Mouse (Mus musculus) macrophage (primary cell): Measurements from ENCODE around the gene Ccdc170. TPM values are rescaled to one million over a fixed set of nuclear protein-coding genes. Genes with fewer than 3 reads are reported as not detected.

Experiments used
- H3K27ac ChIP-seq: fragments of 350-480 bp; formaldehyde crosslinking; 2 replicates; pipeline ENCODE4 v1.9.0; 2021
- H3K36me3 ChIP-seq: fragments of 350-480 bp; formaldehyde crosslinking; 2 replicates; pipeline ENCODE4 v1.9.0; 2021; ENCODE audit errors: inconsistent target
- H3K4me3 ChIP-seq: fragments of 350-480 bp; formaldehyde crosslinking; 2 replicates; pipeline ENCODE4 v1.9.0; 2021; ENCODE audit errors: inconsistent target
- H3K79me2 ChIP-seq: fragments of 350-480 bp; formaldehyde crosslinking; 2 replicates; pipeline ENCODE4 v1.9.0; 2021; ENCODE audit errors: inconsistent target
- WGBS: methylation state at CpG from one replicate; pipeline ENCODE4 v1.1.7; 2026; ENCODE audit warnings: inconsistent platforms; ENCODE audit not compliant: missing documents; 5-methylcytosine and 5-hydroxymethylcytosine counted together
- polyA plus RNA-seq: library from polyadenylated mRNA; stranded (reverse); fragments of 250-400 nt; gene quantifications from 3 replicates; pipeline ENCODE4 v1.2.4, GENCODE M21; 2018; ENCODE audit warnings: inconsistent platforms

The Ccdc170 gene
- polyA plus RNA-seq, 1 experiment from 2014 or later: not detected

DNA sequence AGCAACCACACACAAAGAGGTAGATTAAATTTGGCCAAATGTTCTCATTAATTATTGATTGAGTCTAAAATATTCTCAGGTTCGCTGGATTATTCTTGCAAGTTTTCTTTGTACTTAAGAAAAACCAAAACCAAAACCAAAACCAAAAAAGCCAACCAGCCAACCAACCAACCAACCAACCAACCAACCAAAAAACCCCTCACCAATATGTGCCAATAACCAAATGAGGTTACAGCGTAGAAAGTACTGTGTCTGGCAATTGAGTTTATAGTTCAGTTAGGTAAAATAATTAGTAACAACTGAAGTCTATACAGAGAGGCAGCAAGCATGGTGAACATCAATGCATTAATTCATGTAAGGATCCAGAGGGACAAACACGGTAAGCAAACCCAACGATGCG, 7.6 kb downstream of the Ccdc170 start:
- H3K27ac ChIP-seq: no peak overlapping the region
- WGBS: 94% methylated on average over 5 of the region's 5 CpGs
- H3K4me3 ChIP-seq: no peak overlapping the region
- no peaks in the 10 kb centered on the region for H3K36me3 ChIP-seq
- no peaks in the 10 kb centered on the region for H3K79me2 ChIP-seq

DNA sequence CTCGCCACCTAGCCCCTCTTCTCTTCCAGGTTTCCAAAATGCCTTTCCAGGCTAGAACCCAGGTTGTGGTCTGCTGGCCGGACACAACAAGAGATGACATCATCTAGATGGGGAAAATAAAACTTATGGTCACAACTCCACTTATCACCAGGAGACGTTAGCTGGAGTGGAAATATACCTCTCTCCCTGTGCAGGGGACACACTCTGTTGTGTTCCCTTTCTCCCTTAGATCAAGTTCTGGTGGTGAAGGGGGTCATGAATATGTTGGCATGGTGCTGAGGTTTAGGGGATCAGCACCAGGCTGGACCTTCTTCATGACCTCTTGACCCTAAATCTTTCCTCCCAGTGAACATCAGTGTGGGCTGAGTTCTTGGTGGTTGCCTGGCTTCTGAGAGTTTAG, 9.0 kb downstream of the Ccdc170 start:
- WGBS: 27% methylated on average over 2 of the region's 3 CpGs
- Histone ChIP-seq H3K4me3 (no peak overlapping the region), H3K27ac (no peak overlapping the region), H3K79me2 (no peaks in the 10 kb centered on the region), H3K36me3 (no peaks in the 10 kb centered on the region)

DNA sequence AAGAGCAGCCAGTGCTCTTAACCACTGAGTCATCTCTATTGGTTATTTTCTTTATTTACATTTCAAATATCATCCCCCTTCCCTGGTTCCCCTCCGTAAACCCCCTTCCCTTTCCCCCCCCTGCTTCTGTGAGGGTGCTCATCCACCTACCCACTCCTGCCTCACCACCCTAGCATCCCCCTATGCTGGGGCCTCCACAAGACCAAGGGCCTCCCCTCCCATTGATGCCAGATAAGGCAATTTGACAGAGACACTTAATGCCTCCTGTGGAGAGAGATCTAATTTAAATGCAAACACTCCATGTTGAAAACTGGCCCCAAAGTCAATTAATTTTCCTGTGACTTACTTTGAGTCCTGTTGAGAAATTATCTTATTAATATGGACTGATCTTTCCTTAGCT, 9.7 kb downstream of the Ccdc170 start:
- no peak overlapping the region for H3K4me3 ChIP-seq
- H3K27ac ChIP-seq: no peak overlapping the region
- no peaks in the 10 kb centered on the region for H3K79me2 ChIP-seq
- H3K36me3 ChIP-seq: no peaks in the 10 kb centered on the region
- WGBS: no CpG with 5 or more reads among the region's 1 CpGs

DNA sequence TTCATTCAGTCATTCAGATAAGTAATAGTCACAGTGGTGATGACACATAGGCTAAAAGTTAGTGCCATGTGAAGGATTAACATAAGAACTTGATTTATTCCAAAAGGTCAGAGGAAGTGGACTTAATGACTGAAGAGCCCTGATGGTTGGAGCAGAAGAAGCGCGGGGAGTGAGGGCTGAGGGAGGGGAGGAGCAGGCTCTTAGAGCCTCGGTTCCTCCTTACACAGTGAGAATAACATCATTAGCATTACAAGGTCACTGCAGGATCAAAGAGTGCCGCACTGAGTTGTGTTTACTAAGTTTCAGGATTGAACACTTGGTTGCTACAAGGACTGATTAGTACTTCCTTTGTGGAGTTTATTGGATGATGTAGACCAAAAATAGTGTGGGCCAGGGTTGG, 10.6 kb downstream of the Ccdc170 start:
- WGBS: 68% methylated on average over 4 of the region's 4 CpGs
- H3K36me3 ChIP-seq: no peaks in the 10 kb centered on the region
- no peaks in the 10 kb centered on the region for H3K79me2 ChIP-seq
- H3K27ac ChIP-seq: no peak overlapping the region
- no peak overlapping the region for H3K4me3 ChIP-seq

DNA sequence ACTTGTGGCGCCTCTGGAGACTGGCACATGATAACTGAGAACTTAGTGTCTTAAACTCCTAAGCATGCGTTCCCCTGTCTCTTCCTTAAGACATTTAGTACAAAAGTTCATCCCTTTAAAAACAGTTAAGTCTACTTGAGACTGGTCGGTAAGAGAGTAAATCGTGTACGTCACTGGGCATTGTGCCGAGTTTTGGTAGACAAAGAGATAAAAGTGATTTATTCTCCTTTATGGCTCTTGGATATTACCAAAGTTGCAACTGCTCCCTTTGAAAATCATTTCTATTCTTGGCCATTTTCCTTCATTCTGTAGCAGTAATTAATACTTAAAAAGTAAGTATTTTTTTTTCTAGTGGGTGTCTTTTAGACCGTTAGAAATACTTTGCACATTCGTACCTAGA, 20.9 kb downstream of the Ccdc170 start:
- 94% methylated on average over 8 of the region's 8 CpGs for WGBS
- H3K79me2 ChIP-seq: no peaks in the 10 kb centered on the region
- H3K36me3 ChIP-seq: no peaks in the 10 kb centered on the region
- H3K4me3 ChIP-seq: no peak overlapping the region
- H3K27ac ChIP-seq: no peak overlapping the region

DNA sequence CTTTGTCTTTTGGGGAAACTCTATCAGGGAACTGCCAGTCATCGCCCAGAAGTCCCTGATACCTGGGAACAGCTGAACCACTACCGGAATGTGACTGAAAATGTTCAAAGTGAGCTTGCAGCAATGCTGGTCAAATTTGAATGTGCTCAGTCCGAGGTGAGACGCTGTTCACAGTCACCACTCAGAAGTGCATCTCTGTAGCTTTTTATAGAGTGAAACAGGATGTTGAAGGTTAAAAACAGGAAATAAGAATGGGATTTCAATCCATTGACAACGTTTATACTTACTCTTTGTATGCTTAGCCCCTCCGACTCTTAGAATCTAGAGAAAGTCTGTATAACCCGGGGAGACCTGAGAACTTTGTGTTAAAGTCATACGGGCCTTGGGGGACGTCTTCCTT, 30.4 kb downstream of the Ccdc170 start:
- H3K36me3 ChIP-seq: no peaks in the 10 kb centered on the region
- no peak overlapping the region for H3K4me3 ChIP-seq
- 31% methylated on average over 9 of the region's 9 CpGs for WGBS
- H3K79me2 ChIP-seq: no peaks in the 10 kb centered on the region
- no peak overlapping the region for H3K27ac ChIP-seq

DNA sequence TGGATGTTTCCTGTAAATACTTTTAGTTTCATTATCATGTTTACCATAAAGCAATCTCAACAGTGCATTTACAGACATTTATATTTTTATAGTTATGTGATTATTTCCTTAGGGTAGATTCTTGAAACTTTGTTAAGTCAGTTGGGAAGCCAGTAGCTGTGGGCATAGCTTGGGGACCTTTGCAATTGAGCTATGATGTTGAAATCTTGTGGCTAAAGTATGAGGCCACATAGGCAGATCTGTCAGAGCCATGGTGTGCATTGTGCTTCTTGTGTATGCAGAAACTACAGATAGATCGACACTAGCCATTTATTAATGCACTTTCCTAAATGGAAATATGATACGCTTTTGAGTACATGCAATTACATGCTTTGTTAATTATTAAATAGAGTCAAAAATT, 35.3 kb downstream of the Ccdc170 start:
- WGBS: 25% methylated on average over 2 of the region's 2 CpGs

DNA sequence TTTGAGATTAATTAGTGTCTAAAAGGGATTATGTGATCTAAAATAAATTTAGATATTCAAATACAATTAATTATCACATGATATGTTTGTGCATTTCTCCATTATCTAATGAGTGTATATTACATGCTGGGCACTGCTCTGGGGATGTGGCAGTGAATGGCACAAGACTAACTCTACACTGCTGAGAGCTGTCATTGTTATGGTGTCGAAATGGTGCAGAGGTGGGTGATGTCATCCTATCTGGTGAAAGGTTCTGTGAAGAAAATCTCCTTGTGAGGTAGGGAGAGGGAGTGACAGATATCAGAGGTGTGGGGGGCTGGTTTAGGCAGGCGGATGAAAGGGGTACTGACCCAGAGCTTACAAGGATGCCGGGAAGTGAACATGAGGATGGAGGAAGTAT, 37.3 kb downstream of the Ccdc170 start:
- no peaks in the 10 kb centered on the region for H3K79me2 ChIP-seq
- 75% methylated on average over 3 of the region's 3 CpGs for WGBS
- no peak overlapping the region for H3K4me3 ChIP-seq
- no peak overlapping the region for H3K27ac ChIP-seq
- no peaks in the 10 kb centered on the region for H3K36me3 ChIP-seq

More for the DNA sequence above, 35.3 kb downstream of the Ccdc170 start:
- Histone ChIP-seq H3K79me2 (no peaks in the 10 kb centered on the region), H3K36me3 (no peaks in the 10 kb centered on the region), H3K27ac (no peak overlapping the region), H3K4me3 (no peak overlapping the region)

DNA sequence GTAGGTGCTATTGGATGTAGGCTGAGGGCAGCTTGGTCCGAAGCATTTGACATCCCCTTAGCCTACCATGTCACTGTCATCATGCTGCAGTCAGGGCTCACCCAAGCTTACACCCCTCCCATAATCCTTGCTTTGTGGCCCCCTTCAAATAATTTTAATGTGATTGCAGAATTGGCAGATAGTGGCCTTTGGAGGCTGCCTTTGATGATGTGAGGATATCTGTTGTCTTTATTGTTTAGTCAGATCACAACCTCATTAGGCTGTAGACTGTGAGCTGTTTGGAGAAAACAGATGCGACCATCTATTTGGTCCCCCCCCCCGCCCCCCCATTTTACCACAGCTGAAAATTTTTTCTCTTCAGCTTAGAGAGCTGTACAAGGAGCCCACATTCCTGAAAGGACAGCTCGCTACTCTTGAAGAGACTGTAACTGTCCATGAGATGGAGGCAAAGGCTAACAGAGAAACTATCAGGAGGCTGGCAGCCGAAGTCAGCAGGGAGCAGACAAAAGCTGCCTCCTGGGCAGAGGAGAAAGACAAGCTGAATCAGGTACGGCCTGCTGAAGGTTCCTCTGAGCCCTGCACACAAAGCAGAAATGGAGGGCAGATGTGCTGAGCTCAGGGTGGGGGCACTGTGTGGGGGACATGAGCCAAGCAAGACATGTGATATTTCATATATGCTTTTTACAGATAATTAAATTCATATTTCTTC, 38.2 kb downstream of the Ccdc170 start:
- no peak overlapping the region for H3K27ac ChIP-seq
- no peaks in the 10 kb centered on the region for H3K79me2 ChIP-seq
- no peaks in the 10 kb centered on the region for H3K36me3 ChIP-seq
- WGBS: 85% methylated on average over 6 of the region's 6 CpGs
- no peak overlapping the region for H3K4me3 ChIP-seq

DNA sequence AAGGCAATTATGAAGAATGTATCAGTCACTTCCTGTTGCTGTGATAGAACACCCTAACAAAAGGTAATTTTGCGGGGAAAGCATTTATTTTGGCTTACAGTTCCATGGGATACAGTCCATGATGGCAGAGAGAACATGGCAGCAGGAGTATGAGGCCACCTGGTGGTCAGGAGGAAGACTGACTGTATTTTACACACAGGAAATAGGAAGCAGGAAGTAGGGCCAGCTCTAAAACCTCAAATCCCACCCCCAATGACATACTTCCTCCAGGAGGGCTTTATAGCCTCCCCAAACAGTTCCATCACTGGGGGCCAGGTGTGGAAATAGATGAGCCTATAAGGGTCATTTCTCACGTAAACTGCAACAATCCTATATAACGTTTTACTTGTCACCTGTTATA, 39.8 kb downstream of the Ccdc170 start:
- no peak overlapping the region for H3K27ac ChIP-seq
- no peaks in the 10 kb centered on the region for H3K79me2 ChIP-seq
- 100% methylated on average over 3 of the region's 3 CpGs for WGBS
- no peak overlapping the region for H3K4me3 ChIP-seq
- H3K36me3 ChIP-seq: no peaks in the 10 kb centered on the region

DNA sequence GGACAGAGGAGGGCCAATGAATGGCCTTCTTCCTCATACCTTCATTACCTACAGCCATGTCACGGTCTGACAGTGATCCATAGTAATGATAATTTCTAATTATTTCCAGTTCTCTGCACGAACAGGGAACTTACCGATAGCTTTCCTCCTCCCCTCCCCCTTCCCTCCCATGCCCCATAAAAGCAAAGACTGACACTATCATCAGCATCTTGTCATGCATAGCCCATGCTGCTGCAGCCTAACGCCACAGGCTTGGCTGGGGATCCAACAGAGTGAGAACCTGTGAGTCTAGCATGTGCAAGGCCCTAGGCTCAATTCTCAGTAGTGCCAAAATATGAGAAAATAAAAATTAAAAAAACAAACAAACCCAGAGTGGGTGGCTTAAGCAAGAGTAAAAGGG, 40.8 kb downstream of the Ccdc170 start:
- H3K36me3 ChIP-seq: no peaks in the 10 kb centered on the region
- H3K79me2 ChIP-seq: no peaks in the 10 kb centered on the region
- no peak overlapping the region for H3K4me3 ChIP-seq
- 37% methylated on average over 4 of the region's 4 CpGs for WGBS
- H3K27ac ChIP-seq: no peak overlapping the region

DNA sequence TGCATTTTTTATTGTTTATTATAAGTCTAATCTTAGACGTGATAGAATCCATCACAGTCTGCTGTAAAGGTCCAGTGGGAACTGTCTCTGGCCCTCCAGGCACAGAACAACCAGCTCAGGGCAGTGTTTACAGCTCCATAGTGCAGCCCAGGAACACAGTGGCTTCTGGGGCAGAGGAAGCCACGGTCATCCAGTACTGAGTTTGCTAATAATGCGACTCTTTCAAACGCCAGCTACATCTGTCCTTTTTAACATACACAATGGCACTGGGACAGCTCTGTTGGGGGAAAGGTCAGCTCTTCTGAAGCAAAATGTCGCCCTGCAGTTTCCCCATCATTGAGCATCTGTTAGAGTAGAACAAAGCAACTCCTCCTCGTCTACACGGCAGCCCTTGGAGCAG, 45.7 kb downstream of the Ccdc170 start:
- H3K36me3 ChIP-seq: no peaks in the 10 kb centered on the region
- H3K79me2 ChIP-seq: no peaks in the 10 kb centered on the region
- H3K4me3 ChIP-seq: no peak overlapping the region
- no peak overlapping the region for H3K27ac ChIP-seq
- WGBS: 66% methylated on average over 7 of the region's 7 CpGs

DNA sequence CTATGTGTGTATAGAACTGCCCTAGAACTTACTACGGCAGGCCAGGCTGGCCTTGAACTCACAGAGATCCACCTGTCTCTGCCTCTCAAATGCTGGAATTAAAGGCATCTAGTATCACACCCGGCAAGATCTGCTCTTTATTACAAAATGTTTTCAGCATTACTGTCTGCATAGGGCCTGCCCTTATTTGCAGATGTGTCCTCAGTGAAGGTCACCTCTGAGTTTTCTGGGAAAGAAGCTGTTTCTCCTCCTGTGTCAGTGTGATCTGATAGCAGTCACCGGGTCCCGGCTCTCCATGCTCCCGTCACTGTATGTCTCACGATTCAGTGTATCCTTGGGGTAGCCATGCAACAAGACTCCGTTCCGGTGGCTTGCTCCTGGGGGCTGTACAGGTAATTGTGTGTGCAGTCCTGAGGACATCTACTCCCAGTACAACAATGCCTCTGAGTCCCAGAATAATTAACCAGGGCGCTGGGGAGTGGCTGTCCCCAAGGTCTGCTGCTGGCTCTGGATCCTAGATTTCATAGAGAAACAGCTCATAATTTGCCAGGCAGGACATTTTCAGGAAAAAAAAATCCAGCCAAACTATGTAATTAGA, 48.4 kb downstream of the Ccdc170 start:
- Histone ChIP-seq H3K4me3 (no peak overlapping the region), H3K27ac (no peak overlapping the region), H3K79me2 (no peaks in the 10 kb centered on the region), H3K36me3 (no peaks in the 10 kb centered on the region)
- 98% methylated on average over 9 of the region's 9 CpGs for WGBS

DNA sequence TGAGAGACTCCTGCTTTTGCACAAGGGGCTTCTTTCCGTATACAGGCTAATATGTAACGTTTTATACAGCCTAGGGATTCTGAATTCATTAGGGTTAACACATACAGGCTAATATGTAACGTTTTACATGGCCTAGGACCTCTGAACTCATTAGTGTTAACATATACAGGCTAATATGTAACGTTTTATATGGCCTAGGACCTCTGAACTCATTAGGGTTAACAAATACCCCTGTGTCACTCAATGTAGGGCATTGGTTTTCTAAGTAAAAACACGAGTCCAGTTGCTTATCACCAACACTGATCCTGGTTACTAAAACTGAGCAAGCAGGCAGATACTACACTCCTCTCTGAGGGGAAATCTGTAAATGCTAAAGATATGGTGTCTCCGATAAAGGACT, 49.6 kb downstream of the Ccdc170 start:
- Histone ChIP-seq H3K36me3 (no peaks in the 10 kb centered on the region), H3K79me2 (no peaks in the 10 kb centered on the region), H3K27ac (no peak overlapping the region), H3K4me3 (no peak overlapping the region)
- WGBS: 86% methylated on average over 6 of the region's 6 CpGs

DNA sequence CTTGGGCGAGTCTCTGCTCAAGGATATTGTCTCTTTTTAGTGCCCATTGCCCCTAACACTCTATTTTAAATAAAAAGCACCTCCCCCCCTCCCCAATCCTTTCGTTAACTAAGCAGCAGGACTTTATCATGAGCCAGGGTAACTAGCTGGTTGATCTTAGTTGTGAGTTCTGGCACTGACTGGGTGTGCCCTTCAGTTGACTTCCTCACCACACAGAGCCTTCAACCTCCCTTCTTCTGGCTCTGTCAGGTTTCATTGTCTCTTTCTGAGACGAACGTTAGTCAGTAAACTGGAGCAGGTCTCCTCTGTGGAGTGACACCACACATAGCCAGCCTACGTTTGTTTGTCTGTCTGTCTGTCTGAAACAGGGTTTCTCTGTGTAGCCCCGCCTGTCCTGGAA, 50.4 kb downstream of the Ccdc170 start:
- H3K36me3 ChIP-seq: no peaks in the 10 kb centered on the region
- WGBS: 82% methylated on average over 6 of the region's 6 CpGs
- H3K27ac ChIP-seq: no peak overlapping the region
- H3K79me2 ChIP-seq: no peaks in the 10 kb centered on the region
- no peak overlapping the region for H3K4me3 ChIP-seq

DNA sequence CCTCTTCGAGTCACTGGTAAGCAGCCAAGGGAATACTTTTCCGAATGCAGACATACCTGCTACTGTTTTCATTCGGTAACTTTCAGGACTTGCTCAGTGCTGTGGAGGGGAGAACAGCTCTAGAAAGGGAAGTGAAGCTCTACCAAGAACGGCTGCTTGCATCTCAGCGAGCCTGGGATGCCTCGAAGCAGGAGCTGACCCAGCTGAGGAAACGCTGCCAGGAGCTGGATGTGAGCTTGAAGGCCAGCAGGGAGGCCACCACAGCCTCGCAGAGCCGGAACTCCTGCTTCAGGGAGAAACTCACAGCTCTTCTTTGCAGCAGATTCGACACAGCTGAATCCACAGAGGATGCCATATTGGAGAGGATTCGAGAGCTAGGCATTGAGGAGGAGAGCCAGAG, 51.6 kb downstream of the Ccdc170 start:
- Histone ChIP-seq H3K79me2 (no peaks in the 10 kb centered on the region), H3K4me3 (no peak overlapping the region)
- WGBS: 63% methylated on average over 11 of the region's 11 CpGs

More for the DNA sequence above, 51.6 kb downstream of the Ccdc170 start:
- Histone ChIP-seq H3K36me3 (no peaks in the 10 kb centered on the region), H3K27ac (no peak overlapping the region)
